Mouse (Mus musculus) right cerebral cortex, postnatal 14 days (tissue): ENCODE results near the gene Pde4d.

ENCODE experiments used
- DNase-seq: peaks from one replicate; pipeline ENCODE4 v3.0.0; 2022

The Pde4d gene

DNA sequence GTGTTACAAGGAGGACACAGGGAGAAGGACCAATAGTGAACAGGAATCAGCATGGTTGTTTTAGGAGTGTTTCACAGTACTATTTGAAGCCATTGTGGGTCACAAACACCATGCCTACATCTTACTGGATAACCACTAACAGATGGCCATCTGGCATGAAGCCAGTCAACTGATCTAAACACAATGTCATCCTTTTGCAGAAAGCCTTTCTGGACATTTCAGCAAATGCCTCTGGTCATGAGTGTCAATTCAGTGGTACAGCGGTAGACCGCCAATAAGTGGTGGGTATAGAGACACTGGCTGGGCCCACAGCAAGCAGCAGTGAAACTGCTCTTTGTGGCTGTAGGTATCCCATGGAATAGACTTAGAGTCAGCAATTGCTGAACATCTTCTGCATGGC, 151.3 kb downstream of the Pde4d start:
- no peak for DNase-seq

DNA sequence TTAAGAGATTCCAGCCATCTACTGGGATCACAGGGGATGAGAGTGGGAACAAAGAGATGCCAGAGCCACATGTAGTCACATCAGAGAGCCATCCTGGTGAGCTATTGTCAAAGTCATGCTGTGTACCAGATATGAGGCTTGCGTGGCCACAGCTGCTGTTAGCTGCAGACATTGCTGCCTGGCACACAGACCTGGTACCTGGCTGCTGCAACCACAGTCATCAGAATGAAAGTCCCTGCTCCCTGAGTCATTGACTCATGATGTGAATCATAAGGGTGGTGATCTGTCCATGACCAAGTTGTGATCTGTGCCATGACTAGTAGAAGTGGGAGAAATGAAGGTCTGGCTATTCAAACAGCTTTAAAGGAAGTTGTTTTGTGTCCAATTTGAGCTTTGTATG, 153.8 kb downstream of the Pde4d start:
- no peak for DNase-seq

DNA sequence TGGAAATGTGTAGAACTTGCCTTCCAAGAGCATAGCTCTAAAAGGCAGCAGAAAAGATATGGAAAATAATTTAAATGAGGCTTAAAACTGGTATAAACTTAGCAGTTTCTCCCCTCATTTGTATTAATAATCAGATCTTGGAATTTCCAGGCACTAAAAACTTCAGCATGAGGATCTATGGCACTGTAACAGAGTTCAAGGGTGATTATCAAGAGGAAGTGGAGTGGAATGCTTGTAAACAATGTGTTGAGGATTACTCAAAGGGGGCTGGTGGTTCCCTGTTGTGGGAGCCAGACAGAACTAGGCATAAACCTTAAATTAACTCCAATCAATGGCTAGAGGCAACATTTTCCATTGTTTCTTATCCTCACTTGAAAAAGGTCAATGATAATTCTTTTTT, 154.5 kb downstream of the Pde4d start:
- no peak for DNase-seq

DNA sequence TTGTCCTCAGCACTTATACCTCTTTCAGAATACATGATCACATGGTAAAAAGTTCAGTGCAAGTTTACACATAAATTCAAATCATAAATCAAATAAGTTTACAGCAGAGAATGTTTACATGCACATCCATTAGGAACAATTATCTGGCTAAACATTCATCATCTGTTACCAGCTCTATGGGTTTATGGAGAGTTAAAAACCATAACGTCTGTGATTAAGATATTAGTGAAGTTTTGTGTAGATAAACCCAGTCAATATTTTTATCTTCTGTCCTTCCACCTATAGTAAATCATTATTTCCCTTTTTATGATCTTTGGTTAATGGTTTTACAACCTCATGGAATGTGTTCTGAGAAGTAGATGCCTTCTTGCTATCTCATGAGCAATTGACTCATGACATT, 168.5 kb downstream of the Pde4d start:
- DNase-seq: no peak

GRCm38 (mm10) chr13:108622681-108623080, 172.9 kb downstream of the Pde4d start:
- no peak for DNase-seq

- no peak for DNase-seq
Observed at GRCm38 (mm10) chr13:108623929-108624328, 174.2 kb downstream of the Pde4d start.

DNA sequence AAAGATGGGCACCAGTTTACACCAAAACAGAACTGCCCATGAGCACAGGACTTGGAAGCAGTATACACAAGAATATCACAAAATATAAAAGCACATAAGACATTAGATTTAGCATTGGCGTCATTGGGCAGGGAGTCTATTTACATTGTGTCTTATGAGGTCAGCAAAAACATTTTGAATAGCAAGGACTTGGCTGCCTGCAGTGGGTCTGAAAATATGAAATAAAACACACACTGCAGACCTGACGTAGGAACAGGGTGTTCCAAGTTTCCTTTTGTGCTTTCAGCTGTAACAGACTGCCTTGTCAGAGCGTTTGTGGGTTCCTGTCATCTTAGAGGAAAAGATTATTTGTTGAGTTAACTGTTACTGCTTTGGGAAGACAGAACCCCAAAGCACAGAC, 176.4 kb downstream of the Pde4d start:
- DNase-seq: no peak

GRCm38 (mm10) chr13:108628501-108628900, 178.8 kb downstream of the Pde4d start:
- DNase-seq: no peak

GRCm38 (mm10) chr13:108630576-108630975, 180.8 kb downstream of the Pde4d start:
- no peak for DNase-seq

GRCm38 (mm10) chr13:108631222-108631621, 181.5 kb downstream of the Pde4d start:
- DNase-seq: no peak

DNA sequence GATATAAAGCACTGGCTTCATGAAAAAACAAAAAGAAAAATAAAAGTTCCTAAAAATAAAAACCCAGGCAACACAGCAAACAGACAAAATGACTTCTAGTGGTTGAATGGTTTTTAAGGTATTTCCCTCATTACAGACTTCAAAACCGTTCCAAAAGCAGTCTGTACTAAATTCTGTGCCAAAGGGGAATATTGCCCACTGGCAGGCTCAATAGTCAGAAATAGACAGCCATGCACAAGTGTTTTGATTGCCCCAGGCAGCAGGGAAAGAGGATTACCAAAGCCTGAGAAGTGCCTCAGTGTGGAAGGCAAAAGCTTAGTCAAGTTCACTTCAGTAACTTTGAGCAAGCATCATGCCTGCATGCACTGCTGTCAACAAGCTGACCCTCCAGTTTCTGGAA, 186.8 kb downstream of the Pde4d start:
- DNase-seq: no peak

- DNase-seq: no peak
Observed at GRCm38 (mm10) chr13:108642259-108642658, 192.5 kb downstream of the Pde4d start.

- DNase-seq: no peak
Observed at GRCm38 (mm10) chr13:108646801-108647200, 197.1 kb downstream of the Pde4d start.

- no peak for DNase-seq
Observed at GRCm38 (mm10) chr13:108647239-108647638, 197.5 kb downstream of the Pde4d start.

DNA sequence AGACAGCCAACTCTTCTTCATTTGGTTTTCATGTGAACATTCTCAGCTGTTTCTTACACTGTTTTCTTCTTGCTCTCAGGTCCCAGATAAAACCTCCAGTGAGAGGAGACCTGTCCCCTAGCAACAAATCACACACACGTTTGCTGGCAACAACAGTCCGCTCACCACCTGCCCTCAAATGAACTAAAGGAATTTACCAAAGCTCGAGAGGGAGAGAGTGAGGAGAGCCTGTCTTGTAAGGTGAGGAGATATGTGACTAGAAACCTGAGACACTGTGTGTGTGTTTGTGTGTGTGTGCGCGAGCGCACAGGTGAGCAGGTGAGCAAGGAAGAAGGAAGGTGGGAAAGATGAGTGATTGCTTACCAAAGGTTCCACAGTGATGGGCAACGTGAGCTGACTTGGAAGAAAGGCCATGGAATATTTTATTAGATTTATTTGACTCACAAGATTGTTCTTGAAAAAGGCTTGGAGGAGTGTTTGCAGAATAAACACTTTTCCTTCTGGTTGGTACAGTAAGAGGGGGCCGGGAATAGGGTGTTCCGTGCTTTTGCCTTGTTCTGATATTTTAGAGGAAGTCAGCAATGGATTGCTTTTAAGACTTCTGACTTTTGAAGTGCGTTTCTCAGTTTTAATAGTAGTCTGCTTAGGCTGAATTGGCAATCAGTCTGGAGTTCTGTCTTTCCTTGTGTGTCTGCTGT, 204.4 kb downstream of the Pde4d start:
- DNase-seq: no peak

DNA sequence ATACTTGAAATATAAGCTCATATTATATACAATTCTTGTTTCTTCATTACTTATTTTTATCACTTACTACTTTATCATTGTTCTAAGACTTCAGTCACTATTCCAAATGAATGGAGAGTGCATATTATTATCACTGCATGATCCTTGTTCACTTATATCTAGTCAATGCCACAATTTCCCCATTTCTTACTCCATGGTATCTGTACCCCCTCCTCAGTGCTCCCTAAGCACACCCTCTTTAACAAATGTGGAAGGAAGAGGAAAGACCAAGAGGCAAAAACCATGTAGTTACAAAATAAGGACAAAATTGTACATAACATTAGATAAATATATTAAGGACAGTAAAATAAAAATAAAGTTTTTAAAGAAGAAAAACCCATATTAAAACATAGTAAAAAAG, 216.8 kb downstream of the Pde4d start:
- DNase-seq: no peak

DNA sequence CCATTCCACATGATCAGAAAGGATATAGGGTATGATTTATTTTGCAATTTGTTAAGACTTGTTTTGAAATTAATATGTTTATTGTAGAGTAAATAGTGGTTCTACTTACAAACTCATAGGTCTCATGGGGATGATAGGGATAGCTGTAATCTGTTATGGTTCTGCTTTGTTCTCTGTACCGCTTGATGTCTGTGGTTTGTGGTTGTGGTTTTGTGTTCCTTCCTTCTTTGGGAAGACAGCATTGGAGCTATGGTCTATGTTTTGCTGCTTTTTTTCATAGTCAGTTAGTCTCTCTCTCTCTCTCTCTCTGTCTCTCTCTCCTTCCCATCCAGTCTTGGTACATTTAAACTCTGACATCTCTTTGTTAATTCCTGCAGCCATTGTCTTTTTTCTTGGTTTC, 217.3 kb downstream of the Pde4d start:
- no peak for DNase-seq

- no peak for DNase-seq
Observed at GRCm38 (mm10) chr13:108677056-108677455, 227.3 kb downstream of the Pde4d start.

DNA sequence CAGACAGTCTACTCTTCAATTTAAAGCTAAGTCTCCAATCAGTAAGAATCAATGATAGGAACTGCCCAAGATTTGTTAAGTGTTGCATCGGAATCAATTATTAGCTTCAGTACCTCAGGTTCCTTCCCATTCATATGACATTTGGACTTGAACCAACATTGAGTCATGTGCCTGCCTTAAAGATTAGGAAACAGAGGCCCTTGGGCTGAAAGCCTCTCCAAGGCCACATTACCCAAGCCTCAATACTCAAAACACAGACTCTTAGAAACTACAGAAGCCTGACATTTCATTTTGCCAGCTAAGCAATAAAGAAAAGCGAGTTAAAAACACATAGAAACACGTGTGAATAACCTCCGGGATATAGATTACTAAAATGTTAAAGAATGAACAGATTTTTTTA, 233.3 kb downstream of the Pde4d start:
- DNase-seq: no peak

DNA sequence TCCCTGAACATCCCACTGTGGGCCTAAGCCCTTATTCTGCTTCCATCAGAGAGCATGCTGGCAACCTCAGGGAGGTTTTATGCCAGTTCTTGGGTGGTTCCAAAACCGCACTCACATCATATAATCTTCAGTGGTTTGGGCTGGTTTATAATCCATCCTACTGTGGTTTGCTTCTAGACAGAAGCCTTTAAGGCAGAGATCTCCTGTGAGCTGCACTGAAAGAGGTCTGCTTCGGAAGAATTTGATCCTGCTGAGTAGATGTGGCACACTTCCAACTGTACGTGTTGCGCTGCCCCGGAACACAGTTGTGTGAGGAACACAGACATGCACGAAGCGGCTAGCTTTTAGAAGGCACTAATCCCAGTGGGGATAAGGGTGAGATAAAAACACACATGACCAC, 236.1 kb downstream of the Pde4d start:
- no peak for DNase-seq

GRCm38 (mm10) chr13:108686262-108686661, 236.5 kb downstream of the Pde4d start:
- no peak for DNase-seq

DNA sequence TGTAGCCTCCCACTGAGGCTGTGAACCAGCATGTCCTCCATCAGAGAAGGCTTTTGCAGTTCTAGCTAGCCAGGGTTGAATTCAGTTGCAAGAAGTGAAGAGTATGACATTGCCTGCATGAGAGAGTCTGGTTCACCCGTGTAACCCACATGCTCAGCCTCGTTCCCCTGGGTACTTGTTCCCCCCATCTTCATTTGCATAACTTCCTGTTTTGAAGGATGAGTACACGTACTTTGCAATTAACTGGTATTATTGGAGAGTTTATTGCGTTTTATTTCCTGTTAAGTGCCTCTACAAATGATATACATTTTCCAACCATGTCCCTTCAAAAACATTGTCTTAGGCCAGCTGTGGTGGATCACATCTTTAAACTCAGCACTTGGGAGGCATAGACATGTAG, 237.1 kb downstream of the Pde4d start:
- no peak for DNase-seq

DNA sequence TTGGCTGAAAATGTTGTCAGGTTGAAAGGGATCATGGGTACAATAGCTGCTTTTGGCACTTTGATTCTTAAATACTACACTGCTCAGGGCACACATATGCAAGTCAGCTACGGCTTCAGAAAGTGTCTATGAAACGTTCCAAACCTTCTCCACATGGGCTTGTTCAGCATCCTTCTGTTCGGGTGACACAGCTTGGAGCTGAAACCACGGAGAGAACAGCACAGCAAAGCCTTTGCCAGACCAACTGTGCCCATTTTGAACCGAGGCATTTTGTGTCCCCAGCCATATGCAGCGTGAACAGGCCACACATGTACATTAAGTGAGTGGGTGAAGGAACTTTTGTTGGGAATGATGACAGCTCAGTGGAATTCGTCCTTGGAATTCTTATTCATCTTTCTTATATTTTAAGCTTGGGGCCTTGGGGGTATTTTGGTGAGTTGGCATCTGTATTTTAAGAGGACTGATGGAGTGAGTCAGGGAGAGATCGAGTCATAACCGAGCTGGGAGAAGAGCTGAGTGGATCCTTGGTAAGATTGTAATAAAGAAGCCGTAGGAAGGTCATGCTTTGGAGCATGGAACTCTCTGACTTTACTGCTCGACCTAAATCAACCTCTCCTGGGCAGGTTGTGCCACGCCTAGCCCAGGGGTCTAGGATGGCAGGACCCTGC, 243.3 kb downstream of the Pde4d start:
- DNase-seq: no peak

DNA sequence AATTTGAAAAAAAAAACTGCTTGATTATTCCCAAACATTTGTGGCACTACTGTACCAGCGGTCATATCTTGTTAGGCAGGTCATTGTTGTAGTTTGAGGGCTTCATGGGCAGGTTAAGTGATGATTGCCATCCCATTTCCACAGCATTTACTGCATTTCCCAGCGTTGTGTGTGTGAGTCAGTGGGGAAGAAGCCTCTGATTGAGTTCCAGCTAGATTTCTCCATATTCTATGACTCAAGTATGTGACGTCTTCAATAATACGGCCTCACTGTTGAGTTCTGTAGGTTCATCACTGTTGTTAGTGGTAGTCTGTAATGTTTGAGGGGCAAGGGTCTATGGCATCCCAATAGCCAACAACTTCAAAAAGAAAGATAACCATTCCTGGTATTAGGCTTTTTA, 255.7 kb downstream of the Pde4d start:
- no peak for DNase-seq

DNA sequence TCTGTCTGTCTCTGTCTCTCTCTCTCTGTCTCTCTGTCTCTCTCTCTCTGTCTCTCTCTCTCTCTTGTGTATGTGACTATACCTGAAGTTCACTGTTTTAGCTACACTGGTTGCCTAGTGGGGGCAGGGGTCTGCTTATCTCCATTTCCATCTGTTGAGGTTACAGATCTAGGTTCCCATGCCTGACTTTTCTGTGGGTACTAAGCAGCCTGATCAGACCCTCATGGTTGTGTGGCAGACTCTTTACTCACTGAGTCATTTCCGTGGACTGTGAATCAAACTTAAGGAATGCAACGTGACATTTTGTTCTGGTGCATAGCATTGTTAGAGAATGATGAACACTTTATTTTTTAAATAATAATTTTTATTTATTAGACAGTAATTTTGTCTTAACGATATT, 264.3 kb downstream of the Pde4d start:
- no peak for DNase-seq
